Mouse (Mus musculus) bone marrow, adult 2 months (tissue): ENCODE results near the gene Aspdh.

Experiments
- CTCF ChIP-seq: fragments of 200-500 bp; IDR thresholded peaks from 2 replicates; pipeline ENCODE4 v1.5.1; 2011; ENCODE audit warnings: low read length, control low read depth; ENCODE audit not compliant: control insufficient read depth, insufficient read depth
- POLR2A ChIP-seq: fragments of 200-500 bp; IDR thresholded peaks from 2 replicates; pipeline ENCODE4 v1.6.1; 2011; ENCODE audit warnings: low read depth, mild to moderate bottlenecking, control low read depth, low read length, borderline replicate concordance; ENCODE audit not compliant: control insufficient read depth

GRCm38 (mm10) chr7:44498922-44499321 is 33.7 kb downstream of the Aspdh start:
- no peak for TF ChIP-seq CTCF
- TF ChIP-seq POLR2A: no peak
